Mouse (Mus musculus): ENCODE measurements around the gene Cfap299. TPM values are rescaled to one million over a fixed set of nuclear protein-coding genes. Genes with fewer than 3 reads are reported as not detected.
A peak's percentile ranks its signal among the peaks of the same experiment; 100 is the strongest.

The Cfap299 gene
- polyA plus RNA-seq, 1 experiment from 2014 or later = 0.73 TPM

GRCm38 (mm10) chr5:98715392-98715791 lies 386.3 kb downstream of the Cfap299 start:
- 82% methylated on average over 2 of the region's 2 CpGs for WGBS
- H3K27ac ChIP-seq = no peak overlapping the region
- no peaks in the 10 kb centered on the region for H3K4me1 ChIP-seq (replicated peaks)
- H3K9ac ChIP-seq (replicated peaks) = no peak overlapping the region
- no peaks in the 10 kb centered on the region for H3K9me3 ChIP-seq
- no peak for ATAC-seq
- H3K4me3 ChIP-seq (replicated peaks) = no peak overlapping the region
- no peaks in the 10 kb centered on the region for H3K36me3 ChIP-seq
- H3K27me3 ChIP-seq = no peaks in the 10 kb centered on the region
- H3K4me2 ChIP-seq (replicated peaks) = no peak overlapping the region

- Histone ChIP-seq H3K9ac (replicated peaks) (no peak overlapping the region), H3K27ac (no peak overlapping the region), H3K4me2 (replicated peaks) (no peak overlapping the region), H3K4me1 (replicated peaks) (no peaks in the 10 kb centered on the region), H3K4me3 (replicated peaks) (no peak overlapping the region), H3K9me3 (no peaks in the 10 kb centered on the region), H3K27me3 (no peaks in the 10 kb centered on the region), H3K36me3 (no peaks in the 10 kb centered on the region)
- 65% methylated on average over 6 of the region's 6 CpGs for WGBS
- no peak for ATAC-seq
Measured at GRCm38 (mm10) chr5:98732157-98733009, 403.3 kb downstream of the Cfap299 start.

GRCm38 (mm10) chr5:98733010-98733399 lies 403.9 kb downstream of the Cfap299 start:
- Histone ChIP-seq H3K4me2 (replicated peaks) (no peak overlapping the region), H3K4me1 (replicated peaks) (no peaks in the 10 kb centered on the region), H3K36me3 (no peaks in the 10 kb centered on the region), H3K27me3 (no peaks in the 10 kb centered on the region), H3K27ac (no peak overlapping the region), H3K9ac (replicated peaks) (no peak overlapping the region), H3K4me3 (replicated peaks) (no peak overlapping the region), H3K9me3 (no peaks in the 10 kb centered on the region)
- WGBS = 75% methylated on average over 2 of the region's 2 CpGs
- no peak for ATAC-seq

GRCm38 (mm10) chr5:98761858-98762652 lies 433.0 kb downstream of the Cfap299 start:
- H3K9ac ChIP-seq (replicated peaks) = no peak overlapping the region
- ATAC-seq = peak; percentile 50; the same call in 1 of the 2 replicates
- no peak overlapping the region for H3K4me2 ChIP-seq (replicated peaks)
- H3K4me3 ChIP-seq (replicated peaks) = no peak overlapping the region
- no peaks in the 10 kb centered on the region for H3K9me3 ChIP-seq
- 57% methylated on average over 15 of the region's 15 CpGs for WGBS
- no peak overlapping the region for H3K27ac ChIP-seq
- H3K4me1 ChIP-seq (replicated peaks) = peaks cover 7% of the 10 kb centered on the region; the same call in 1 of the 2 replicates
- H3K27me3 ChIP-seq = no peaks in the 10 kb centered on the region
- no peaks in the 10 kb centered on the region for H3K36me3 ChIP-seq

GRCm38 (mm10) chr5:98778588-98778987 lies 449.5 kb downstream of the Cfap299 start:
- no peaks in the 10 kb centered on the region for H3K27me3 ChIP-seq
- no peak overlapping the region for H3K27ac ChIP-seq
- no peak overlapping the region for H3K4me3 ChIP-seq (replicated peaks)
- no peaks in the 10 kb centered on the region for H3K4me1 ChIP-seq (replicated peaks)
- no peaks in the 10 kb centered on the region for H3K9me3 ChIP-seq
- H3K9ac ChIP-seq (replicated peaks) = no peak overlapping the region
- WGBS = 78% methylated on average over 4 of the region's 4 CpGs
- no peak overlapping the region for H3K4me2 ChIP-seq (replicated peaks)
- no peak for ATAC-seq
- no peaks in the 10 kb centered on the region for H3K36me3 ChIP-seq

GRCm38 (mm10) chr5:98782066-98782465 lies 453.0 kb downstream of the Cfap299 start:
- Histone ChIP-seq H3K4me1 (replicated peaks) (no peaks in the 10 kb centered on the region), H3K9ac (replicated peaks) (no peak overlapping the region), H3K4me3 (replicated peaks) (no peak overlapping the region), H3K9me3 (no peaks in the 10 kb centered on the region), H3K36me3 (no peaks in the 10 kb centered on the region), H3K4me2 (replicated peaks) (no peak overlapping the region), H3K27ac (no peak overlapping the region), H3K27me3 (no peaks in the 10 kb centered on the region)
- WGBS = 96% methylated on average over 7 of the region's 7 CpGs
- ATAC-seq = no peak

GRCm38 (mm10) chr5:98787735-98788134 lies 458.6 kb downstream of the Cfap299 start:
- no peak overlapping the region for H3K27ac ChIP-seq
- H3K36me3 ChIP-seq = no peaks in the 10 kb centered on the region
- ATAC-seq = no peak
- 78% methylated on average over 4 of the region's 4 CpGs for WGBS
- no peak overlapping the region for H3K4me2 ChIP-seq (replicated peaks)
- no peaks in the 10 kb centered on the region for H3K27me3 ChIP-seq
- no peak overlapping the region for H3K4me3 ChIP-seq (replicated peaks)
- no peaks in the 10 kb centered on the region for H3K4me1 ChIP-seq (replicated peaks)
- no peaks in the 10 kb centered on the region for H3K9me3 ChIP-seq
- H3K9ac ChIP-seq (replicated peaks) = no peak overlapping the region

GRCm38 (mm10) chr5:98788568-98788967 lies 459.5 kb downstream of the Cfap299 start:
- WGBS = 93% methylated on average over 7 of the region's 7 CpGs
- H3K27ac ChIP-seq = no peak overlapping the region
- no peaks in the 10 kb centered on the region for H3K36me3 ChIP-seq
- ATAC-seq = no peak
- H3K4me3 ChIP-seq (replicated peaks) = no peak overlapping the region
- no peak overlapping the region for H3K9ac ChIP-seq (replicated peaks)
- no peaks in the 10 kb centered on the region for H3K4me1 ChIP-seq (replicated peaks)
- H3K9me3 ChIP-seq = no peaks in the 10 kb centered on the region
- H3K4me2 ChIP-seq (replicated peaks) = no peak overlapping the region
- no peaks in the 10 kb centered on the region for H3K27me3 ChIP-seq

GRCm38 (mm10) chr5:98790894-98791607 lies 461.9 kb downstream of the Cfap299 start:
- no peak overlapping the region for H3K4me2 ChIP-seq (replicated peaks)
- H3K9me3 ChIP-seq = no peaks in the 10 kb centered on the region
- WGBS = 83% methylated on average over 7 of the region's 7 CpGs
- H3K4me1 ChIP-seq (replicated peaks) = no peaks in the 10 kb centered on the region
- H3K4me3 ChIP-seq (replicated peaks) = no peak overlapping the region
- no peak for ATAC-seq
- H3K27ac ChIP-seq = no peak overlapping the region
- no peaks in the 10 kb centered on the region for H3K27me3 ChIP-seq
- no peaks in the 10 kb centered on the region for H3K36me3 ChIP-seq
- H3K9ac ChIP-seq (replicated peaks) = no peak overlapping the region

- H3K4me2 ChIP-seq (replicated peaks) = no peak overlapping the region
- H3K36me3 ChIP-seq = no peaks in the 10 kb centered on the region
- 26% methylated on average over 5 of the region's 5 CpGs for WGBS
- no peak overlapping the region for H3K9ac ChIP-seq (replicated peaks)
- H3K27me3 ChIP-seq = no peaks in the 10 kb centered on the region
- ATAC-seq = no peak
- no peak overlapping the region for H3K27ac ChIP-seq
- no peaks in the 10 kb centered on the region for H3K9me3 ChIP-seq
- peaks cover 8% of the 10 kb centered on the region for H3K4me1 ChIP-seq (replicated peaks)
- H3K4me3 ChIP-seq (replicated peaks) = no peak overlapping the region
Measured at GRCm38 (mm10) chr5:98801495-98801894, 472.4 kb downstream of the Cfap299 start.

GRCm38 (mm10) chr5:98804761-98805160 lies 475.7 kb downstream of the Cfap299 start:
- no peak for ATAC-seq
- Histone ChIP-seq H3K9ac (replicated peaks) (no peak overlapping the region), H3K27me3 (no peaks in the 10 kb centered on the region), H3K27ac (no peak overlapping the region), H3K4me2 (replicated peaks) (no peak overlapping the region), H3K36me3 (no peaks in the 10 kb centered on the region), H3K4me1 (replicated peaks) (peaks cover 8% of the 10 kb centered on the region), H3K4me3 (replicated peaks) (no peak overlapping the region), H3K9me3 (no peaks in the 10 kb centered on the region)
- WGBS = 93% methylated on average over 6 of the region's 6 CpGs

GRCm38 (mm10) chr5:98806492-98806891 lies 477.4 kb downstream of the Cfap299 start:
- Histone ChIP-seq H3K4me2 (replicated peaks) (no peak overlapping the region), H3K4me1 (replicated peaks) (peaks cover 3% of the 10 kb centered on the region), H3K36me3 (no peaks in the 10 kb centered on the region), H3K27me3 (no peaks in the 10 kb centered on the region), H3K4me3 (replicated peaks) (no peak overlapping the region), H3K9ac (replicated peaks) (no peak overlapping the region), H3K27ac (no peak overlapping the region), H3K9me3 (no peaks in the 10 kb centered on the region)
- ATAC-seq = no peak
- WGBS = 97% methylated on average over 4 of the region's 4 CpGs
